Mouse (Mus musculus) erythroblast, embryonic 14.5 days (primary cell): ENCODE data around the gene Mafb.

Experiments
- GATA1 ChIP-seq: IDR thresholded peaks from 2 replicates; pipeline ENCODE4 v1.6.1; 2012; ENCODE audit warnings: low read length, inconsistent platforms, mixed read lengths
- TAL1 ChIP-seq: IDR thresholded peaks from 3 replicates; pipeline ENCODE4 v1.6.1; 2012; ENCODE audit warnings: low read length, inconsistent platforms, mixed read lengths

DNA sequence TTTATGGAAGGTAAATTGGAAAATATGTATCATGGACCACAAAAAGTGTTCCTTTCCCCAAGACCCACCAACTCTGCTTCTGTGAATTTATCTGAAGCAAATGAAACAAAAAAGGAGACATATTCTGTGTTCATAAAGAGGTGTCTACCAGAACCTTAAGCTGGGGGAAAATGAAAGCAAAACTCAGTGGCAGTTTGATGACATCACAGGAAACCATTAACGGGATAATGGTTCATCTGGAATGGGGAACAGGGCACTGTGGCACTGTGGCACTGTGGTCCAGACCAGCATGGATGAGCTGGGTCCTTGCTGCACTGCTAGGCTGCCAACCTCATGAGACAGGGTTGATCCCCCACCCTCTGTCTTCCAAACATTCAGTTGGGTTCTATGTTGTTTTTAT, 31.8 kb downstream of the Mafb start:
- TF ChIP-seq GATA1, result no peak
- TF ChIP-seq TAL1, result no peak
